Mouse (Mus musculus): ENCODE data around the gene Ccnjl. TPM values are rescaled to one million over a fixed set of nuclear protein-coding genes. Genes with fewer than 3 reads are reported as not detected.

Gene Ccnjl
- total RNA-seq, 2 experiments from 2014 or later = 3.8 to 4.6 TPM

GRCm38 (mm10) chr11:43617924-43618323 lies 89.3 kb downstream of the Ccnjl start:
- intact Hi-C loops (cut with DNase I) = no loop called here
- Histone ChIP-seq H3K4me3 (no peak overlapping the region), H3K27ac (no peak overlapping the region)
- no peak for DNase-seq (ENCODE audit: extremely low spot score in 1 of 2, low spot score in 2 of 2)
- no peak for TF ChIP-seq CTCF (IDR thresholded peaks at IDR 0.05)

GRCm38 (mm10) chr11:43618403-43618802 lies 89.8 kb downstream of the Ccnjl start:
- TF ChIP-seq CTCF (IDR thresholded peaks at IDR 0.05) = no peak
- H3K4me3 ChIP-seq = no peak overlapping the region
- DNase-seq (ENCODE audit: extremely low spot score in 1 of 2, low spot score in 2 of 2) = no peak
- H3K27ac ChIP-seq = no peak overlapping the region
- intact Hi-C loops (cut with DNase I) = no loop called here

GRCm38 (mm10) chr11:43621769-43622168 lies 93.2 kb downstream of the Ccnjl start:
- H3K4me3 ChIP-seq = no peak overlapping the region
- no peak for DNase-seq (ENCODE audit: extremely low spot score in 1 of 2, low spot score in 2 of 2)
- intact Hi-C loops (cut with DNase I) = no loop called here
- TF ChIP-seq CTCF (IDR thresholded peaks at IDR 0.05) = no peak
- H3K27ac ChIP-seq = no peak overlapping the region

GRCm38 (mm10) chr11:43624341-43624740 lies 95.8 kb downstream of the Ccnjl start:
- no peak overlapping the region for H3K4me3 ChIP-seq
- DNase-seq (ENCODE audit: extremely low spot score in 1 of 2, low spot score in 2 of 2) = no peak
- no peak; the same call in 1 of the 2 replicates for TF ChIP-seq CTCF (IDR thresholded peaks at IDR 0.05)
- H3K27ac ChIP-seq = no peak overlapping the region
- intact Hi-C loops (cut with DNase I) = no loop called here

GRCm38 (mm10) chr11:43626300-43626926 lies 97.8 kb downstream of the Ccnjl start:
- Histone ChIP-seq H3K27ac (peak overlapping the region; percentile 88), H3K4me3 (peak overlapping the region; percentile 33)
- intact Hi-C loops (cut with DNase I) = loop anchor here (2.0 kb wide), 1 partner anchor 56 kb away; no protein-coding TSS in a partner anchor
- no peak for TF ChIP-seq CTCF (IDR thresholded peaks at IDR 0.05)
- DNase-seq (ENCODE audit: extremely low spot score in 1 of 2, low spot score in 2 of 2) = peak in 1 of 2 experiments; percentile 35

- peak overlapping the region; percentile 88 for H3K27ac ChIP-seq
- DNase-seq (ENCODE audit: extremely low spot score in 1 of 2, low spot score in 2 of 2) = no peak
- peak overlapping the region; percentile 33 for H3K4me3 ChIP-seq
- intact Hi-C loops (cut with DNase I) = loop anchor here (2.0 kb wide), 1 partner anchor 56 kb away; no protein-coding TSS in a partner anchor
- no peak for TF ChIP-seq CTCF (IDR thresholded peaks at IDR 0.05)
These were observed 98.5 kb downstream of the Ccnjl start for GRCm38 (mm10) chr11:43626927-43627645.

GRCm38 (mm10) chr11:43631645-43632044 lies 103.1 kb downstream of the Ccnjl start:
- TF ChIP-seq CTCF (IDR thresholded peaks at IDR 0.05) = no peak
- H3K4me3 ChIP-seq = no peak overlapping the region
- intact Hi-C loops (cut with DNase I) = no loop called here
- no peak for DNase-seq (ENCODE audit: extremely low spot score in 1 of 2, low spot score in 2 of 2)
- no peak overlapping the region; the same call in 1 of the 2 replicates for H3K27ac ChIP-seq

- H3K27ac ChIP-seq = peak overlapping the region; percentile 66
- DNase-seq (ENCODE audit: extremely low spot score in 1 of 2, low spot score in 2 of 2) = peak in 1 of 2 experiments; percentile 17
- intact Hi-C loops (cut with DNase I) = no loop called here
These were observed 104.0 kb downstream of the Ccnjl start for GRCm38 (mm10) chr11:43632566-43632965.

GRCm38 (mm10) chr11:43633165-43633564 lies 104.6 kb downstream of the Ccnjl start:
- no peak for DNase-seq (ENCODE audit: extremely low spot score in 1 of 2, low spot score in 2 of 2)
- Histone ChIP-seq H3K27ac (peak overlapping the region; percentile 66), H3K4me3 (no peak overlapping the region)
- no peak for TF ChIP-seq CTCF (IDR thresholded peaks at IDR 0.05)
- intact Hi-C loops (cut with DNase I) = no loop called here

More at GRCm38 (mm10) chr11:43632566-43632965, 104.0 kb downstream of the Ccnjl start:
- H3K4me3 ChIP-seq = no peak overlapping the region
- no peak for TF ChIP-seq CTCF (IDR thresholded peaks at IDR 0.05)

- peak overlapping the region; percentile 66 for H3K27ac ChIP-seq
- no peak; the same call in 1 of the 2 replicates for TF ChIP-seq CTCF (IDR thresholded peaks at IDR 0.05)
- intact Hi-C loops (cut with DNase I) = no loop called here
- peak; percentile 32 to 57 for DNase-seq (ENCODE audit: extremely low spot score in 1 of 2, low spot score in 2 of 2)
- H3K4me3 ChIP-seq = no peak overlapping the region
These were observed 105.2 kb downstream of the Ccnjl start for GRCm38 (mm10) chr11:43633658-43634401.

Other genes with a start within 250 kb of the Ccnjl start
- 10 to 100 TPM; 25.5 to 29.5 TPM for gene Pttg1, start 102.5 kb upstream of the Ccnjl start, total RNA-seq (2021)
- 10 to 100 TPM; 54.2 to 56.7 TPM for gene Slu7, start 95.0 kb upstream of the Ccnjl start, total RNA-seq (2021)
- 1 to 10 TPM; 1.8 to 2.2 TPM for gene C1qtnf2, start 54.5 kb upstream of the Ccnjl start, total RNA-seq (2021)
- gene 4933415A04Rik, start 58.3 kb downstream of the Ccnjl start, total RNA-seq (2021) = under 1 TPM; 0.61 to 0.77 TPM
- gene Fabp6, start 72.8 kb downstream of the Ccnjl start, total RNA-seq (2021) = not detected
- 10 to 100 TPM; 65.2 to 65.7 TPM for gene Pwwp2a, start 153.2 kb downstream of the Ccnjl start, total RNA-seq (2021)
- 10 to 100 TPM; 56.3 to 62.9 TPM for gene Ttc1, start 219.2 kb downstream of the Ccnjl start, total RNA-seq (2021)